Mouse (Mus musculus) bone marrow macrophage, adult 2 months (primary cell): ENCODE results near the gene Klhl33.

Source experiments
- CTCF ChIP-seq: IDR thresholded peaks from 2 replicates; pipeline ENCODE4 v1.5.1; 2012; ENCODE audit warnings: low read depth, mild to moderate bottlenecking, low read length, moderate library complexity
- POLR2A ChIP-seq: IDR thresholded peaks from 2 replicates; pipeline ENCODE4 v1.6.1; 2012; ENCODE audit warnings: mild to moderate bottlenecking, low read depth, low read length, borderline replicate concordance

DNA sequence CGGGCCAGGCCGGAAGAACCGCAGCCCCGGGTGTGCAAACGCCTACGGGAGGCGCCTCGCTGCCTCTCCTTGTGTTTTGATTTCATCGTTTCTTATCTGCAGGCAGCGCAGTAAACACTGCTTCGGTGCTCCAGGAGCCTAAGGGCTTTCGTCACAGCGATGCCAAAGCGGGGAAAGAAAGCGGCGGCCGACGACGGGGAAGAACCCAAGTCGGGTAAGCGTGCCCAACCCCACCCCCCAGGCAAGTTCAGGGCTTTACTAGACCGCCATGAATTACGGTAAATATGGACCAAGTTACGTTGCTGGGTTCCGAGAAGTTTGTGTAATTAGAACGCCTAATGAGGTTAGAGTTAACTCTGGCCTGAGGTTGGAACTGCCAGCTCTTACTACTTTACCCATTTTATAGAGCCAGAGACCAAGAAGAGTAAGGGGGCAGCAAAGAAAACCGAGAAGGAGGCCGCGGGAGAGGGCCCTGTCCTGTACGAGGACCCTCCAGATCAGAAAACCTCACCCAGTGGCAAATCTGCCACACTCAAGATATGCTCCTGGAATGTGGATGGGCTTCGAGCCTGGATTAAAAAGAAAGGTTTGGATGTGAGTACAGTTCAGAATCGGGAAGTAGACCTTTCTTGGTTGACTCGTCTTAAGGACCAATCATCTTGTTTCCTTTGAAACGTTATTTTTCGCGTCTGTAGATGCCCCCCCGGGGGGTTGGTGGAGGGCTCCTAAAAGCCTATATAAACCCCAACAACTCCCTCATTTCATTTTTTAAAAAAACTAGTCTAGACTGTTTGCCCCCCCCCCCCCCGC, 28.0 kb upstream of the Klhl33 start:
- TF ChIP-seq POLR2A: no peak
- no peak for TF ChIP-seq CTCF
